9 mouse cellular contexts compared by ENCODE assay signal in the genomic region with DNA sequence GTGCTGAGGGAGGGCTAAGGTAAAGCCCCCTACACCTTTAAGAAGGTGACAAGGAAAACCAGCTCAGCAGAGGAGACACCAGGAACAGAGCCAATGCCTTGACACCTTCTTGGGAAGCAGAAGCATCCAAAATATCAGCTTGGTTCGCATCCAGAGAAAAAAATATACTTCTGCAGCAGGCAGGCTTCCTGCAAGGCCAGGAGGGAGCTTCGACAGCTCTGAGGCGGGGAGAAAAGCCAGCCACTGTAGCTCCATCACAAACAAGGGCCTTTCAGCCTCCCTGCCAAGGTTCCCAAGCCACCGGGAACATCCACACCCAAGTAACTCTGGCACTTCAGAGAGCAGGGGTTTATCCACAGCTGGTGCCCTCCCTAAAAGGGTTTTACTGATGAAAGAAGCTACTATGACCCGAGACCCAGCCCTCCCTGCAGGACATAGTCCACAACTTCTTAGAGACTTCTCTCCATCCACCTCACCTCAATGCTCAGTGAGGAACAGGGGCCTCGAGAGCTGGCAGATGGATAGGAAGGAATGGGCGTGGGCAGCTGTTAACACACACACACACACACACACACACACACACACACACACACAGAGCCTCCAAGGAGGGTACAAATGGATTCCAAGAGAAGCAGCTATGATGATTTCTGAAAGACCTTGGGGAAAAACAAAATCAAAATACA.
A peak's percentile ranks its signal among the peaks of the same experiment; 100 is the strongest.
DNase-seq lines count a peak whose midpoint lies in the region; ATAC-seq and TF ChIP-seq lines count a peak whose summit lies in the region.
"Had no signal": no experiment of that assay in that cellular context is flagged by ENCODE, and none has a peak within 500 bp of the region (broad histone marks: within the 10 kb centered on the region; RNA-seq: fewer than 3 reads in every experiment).

No protein-coding gene starts in this region.

- no peaks in the 10 kb centered on the region for H3K27me3 ChIP-seq in hindbrain, embryonic 13.5 days
- H3K27me3 ChIP-seq in hindbrain, embryonic 12.5 days = no peaks in the 10 kb centered on the region
- H3K27me3 ChIP-seq in heart, embryonic 13.5 days (replicated peaks) = no peaks in the 10 kb centered on the region; the same call in 1 of the 2 replicates
- H3K27me3 ChIP-seq in lung, postnatal 0 days (replicated peaks; ENCODE audit: insufficient read depth, low read length) = no peaks in the 10 kb centered on the region

- no peak for TF ChIP-seq EP300 in lung, postnatal 0 days (IDR thresholded peaks at IDR 0.05)

- H3K27ac ChIP-seq in hindbrain, embryonic 13.5 days = peak overlapping the region; percentile 12; the same call in 1 of the 2 replicates
- no peak overlapping the region for H3K27ac ChIP-seq in hindbrain, embryonic 12.5 days
- 0 out of 2 replicates have a peak overlapping the region, but pooled peaks have one; percentile 39 for H3K27ac ChIP-seq in cortical plate, adult 2 months (ENCODE audit: insufficient read depth, low read length)
- no peak overlapping the region for H3K27ac ChIP-seq in heart, embryonic 13.5 days (replicated peaks)
- H3K27ac ChIP-seq in lung, postnatal 0 days (ENCODE audit: low read length) = peak overlapping the region; percentile 16; the same call in 1 of the 2 replicates

- H3K36me3 ChIP-seq in hindbrain, embryonic 13.5 days = no peaks in the 10 kb centered on the region
- H3K36me3 ChIP-seq in hindbrain, embryonic 12.5 days = no peaks in the 10 kb centered on the region
- no peaks in the 10 kb centered on the region for H3K36me3 ChIP-seq in heart, embryonic 13.5 days
- no peaks in the 10 kb centered on the region for H3K36me3 ChIP-seq in lung, postnatal 0 days (ENCODE audit: insufficient read depth, low read length)

- no peak for TF ChIP-seq POLR2A in cortical plate, adult 2 months (IDR thresholded peaks at IDR 0.05; ENCODE audit: extremely low read depth, insufficient read depth, low read length)

- H3K4me1 ChIP-seq in hindbrain, embryonic 13.5 days (replicated peaks) = peaks cover 27% of the 10 kb centered on the region
- peaks cover 3% of the 10 kb centered on the region for H3K4me1 ChIP-seq in hindbrain, embryonic 12.5 days
- peaks cover 9% of the 10 kb centered on the region for H3K4me1 ChIP-seq in cortical plate, adult 2 months (ENCODE audit: control insufficient read depth, insufficient read depth, low read length)
- H3K4me1 ChIP-seq in heart, embryonic 13.5 days = 0 out of 2 replicates have a peak, but pooled peaks cover 8% of the 10 kb centered on the region
- peaks cover 1% of the 10 kb centered on the region; the same call in 1 of the 2 replicates for H3K4me1 ChIP-seq in lung, postnatal 0 days (ENCODE audit: insufficient read depth, low read depth, low read length)

- no peak overlapping the region for H3K4me3 ChIP-seq in hindbrain, embryonic 13.5 days
- no peak overlapping the region for H3K4me3 ChIP-seq in hindbrain, embryonic 12.5 days
- no peak overlapping the region for H3K4me3 ChIP-seq in cortical plate, adult 2 months (ENCODE audit: insufficient read depth, low read length)
- H3K4me3 ChIP-seq in heart, embryonic 13.5 days = no peak overlapping the region
- no peak overlapping the region for H3K4me3 ChIP-seq in lung, postnatal 0 days (ENCODE audit: low read depth, low read length)

- no peak for TF ChIP-seq CTCF in cortical plate, adult 2 months (IDR thresholded peaks at IDR 0.05; ENCODE audit: extremely low read depth, insufficient read depth, low read length)
- TF ChIP-seq CTCF in lung, postnatal 0 days (IDR thresholded peaks at IDR 0.05) = no peak

- H3K9ac ChIP-seq in hindbrain, embryonic 13.5 days = no peak overlapping the region
- no peak overlapping the region for H3K9ac ChIP-seq in hindbrain, embryonic 12.5 days
- 0 out of 2 replicates have a peak overlapping the region, but pooled peaks have one; percentile 10 for H3K9ac ChIP-seq in heart, embryonic 13.5 days
- no peak overlapping the region for H3K9ac ChIP-seq in lung, postnatal 0 days (replicated peaks; ENCODE audit: low read depth)

- no peak for ATAC-seq in hindbrain, embryonic 13.5 days (ENCODE audit: low FRiP score)
- no peak for ATAC-seq in hindbrain, embryonic 12.5 days (ENCODE audit: low FRiP score)
- ATAC-seq in heart, embryonic 13.5 days (ENCODE audit: extremely low read depth, insufficient number of reproducible peaks, low FRiP score, low TSS enrichment) = no peak
- ATAC-seq in lung, postnatal 0 days = peak; percentile 55

- H3K4me2 ChIP-seq in hindbrain, embryonic 13.5 days = no peak overlapping the region
- H3K4me2 ChIP-seq in hindbrain, embryonic 12.5 days (replicated peaks) = no peak overlapping the region
- H3K4me2 ChIP-seq in heart, embryonic 13.5 days = no peak overlapping the region
- H3K4me2 ChIP-seq in lung, postnatal 0 days (replicated peaks; ENCODE audit: low read depth, low read length) = no peak overlapping the region

- no peaks in the 10 kb centered on the region for H3K9me3 ChIP-seq in hindbrain, embryonic 13.5 days
- no peaks in the 10 kb centered on the region for H3K9me3 ChIP-seq in hindbrain, embryonic 12.5 days (replicated peaks)
- no peaks in the 10 kb centered on the region for H3K9me3 ChIP-seq in heart, embryonic 13.5 days
- H3K9me3 ChIP-seq in lung, postnatal 0 days (ENCODE audit: low read length) = no peaks in the 10 kb centered on the region

- WGBS in hindbrain, embryonic 13.5 days = 62% methylated on average over 7 of the region's 7 CpGs
- 67% methylated on average over 6 of the region's 7 CpGs for WGBS in hindbrain, embryonic 12.5 days
- 53% methylated on average over 7 of the region's 7 CpGs for WGBS in heart, embryonic 13.5 days
- 28% methylated on average over 7 of the region's 7 CpGs for WGBS in lung, postnatal 0 days

- DNase-seq in lung, postnatal 0 days (ENCODE audit: low spot score) = peak; percentile 27
- DNase-seq in cerebellum, adult 9-11 months = no peak
- no peak for DNase-seq in thymus, postnatal 36 days
- no peak for DNase-seq in urinary bladder, postnatal 36 days (ENCODE audit: low spot score in 2 of 2)
- DNase-seq: cerebellum, adult 11-12 months had no signal

Comparison
In these comparisons a context has a peak if more than half of its experiments do, and no peak if none do; other contexts are left out.
1. H3K27ac ChIP-seq: peak in hindbrain, embryonic 13.5 days (single experiment), cortical plate, adult 2 months (single experiment) and lung, postnatal 0 days (single experiment); none in hindbrain, embryonic 12.5 days (single experiment) and heart, embryonic 13.5 days (single experiment).